Mouse (Mus musculus): Measurements from ENCODE around the gene 1110057P08Rik. TPM values are rescaled to one million over a fixed set of nuclear protein-coding genes. Genes with fewer than 3 reads are reported as not detected.
"Not testable (repeated sequence)": the region's sequence is repeated elsewhere in the genome, so short reads cannot be mapped to it uniquely, and the experiment has no call there.

1110057P08Rik gene
- not detected in 2 replicates for polyA plus RNA-seq (2012; rRNA removed)

DNA sequence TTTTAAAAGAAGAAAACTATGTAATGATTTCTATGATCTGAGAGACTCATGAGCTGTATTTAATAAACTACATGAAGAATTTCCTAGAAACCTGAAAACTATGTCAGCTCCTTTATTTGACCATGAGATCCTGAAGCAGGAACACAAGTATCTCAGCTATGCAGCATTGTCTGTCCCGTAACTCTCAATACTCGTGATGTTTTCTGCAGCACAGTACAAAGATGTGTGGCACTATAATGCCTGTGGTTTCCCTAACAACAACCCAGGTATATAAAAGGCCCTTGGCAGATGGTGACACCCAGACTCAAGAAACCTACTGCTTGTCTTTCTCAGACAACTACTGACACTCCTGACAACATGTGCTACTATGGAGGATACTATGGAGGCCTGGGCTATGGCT lies at the start of gene 1110057P08Rik:
Gene 1110057P08Rik (plus strand): TSS at position 301 of the 400 bp plus-strand sequence.
- Histone ChIP-seq H3K4me3 (replicated peaks; ENCODE audit: extremely low read depth, low read depth, low read length) (no peak within 1 kb of the TSS), H3K4me1 (ENCODE audit: control insufficient read depth, insufficient read depth, low read length) (no peaks in the 10 kb centered on the region)
- 76% methylated on average over 2 of the region's 2 CpGs for WGBS
- TF ChIP-seq POLR2A (IDR thresholded peaks at IDR 0.05; ENCODE audit: borderline replicate concordance, extremely low read depth, low read depth, low read length) (no peak), CTCF (IDR thresholded peaks at IDR 0.05; ENCODE audit: insufficient read depth, low read length) (no peak)
- DNase-seq: no peak

DNA sequence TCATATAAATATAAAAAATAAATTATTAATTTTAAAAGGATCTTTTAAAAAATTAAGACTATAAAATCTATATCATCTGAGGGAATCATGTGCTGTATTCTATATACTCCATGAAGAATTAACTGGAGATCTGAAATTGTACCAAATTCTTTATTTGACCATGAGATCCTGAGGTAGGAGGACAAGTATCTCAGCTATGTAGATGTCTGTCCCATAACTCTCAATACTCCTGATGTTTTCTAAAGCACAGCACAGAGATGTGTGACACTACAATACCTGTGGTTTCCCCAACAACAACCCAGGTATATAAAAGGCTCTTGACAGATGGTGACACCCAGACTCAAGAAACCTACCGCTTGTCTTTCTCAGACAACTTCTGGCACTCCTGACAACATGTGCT lies 34.0 kb upstream of the 1110057P08Rik start, which contains the start of gene Gm6358:
Gene Gm6358 (plus strand): TSS at position 301 of the 400 bp plus-strand sequence.
- no peak for DNase-seq
- H3K4me1 ChIP-seq (ENCODE audit: control insufficient read depth, insufficient read depth, low read length): no peaks in the 10 kb centered on the region
- TF ChIP-seq POLR2A (IDR thresholded peaks at IDR 0.05; ENCODE audit: borderline replicate concordance, extremely low read depth, low read depth, low read length) (no peak), CTCF (IDR thresholded peaks at IDR 0.05; ENCODE audit: insufficient read depth, low read length) (no peak)
- 95% methylated on average over 1 of the region's 1 CpGs for WGBS
- H3K4me3 ChIP-seq (replicated peaks; ENCODE audit: extremely low read depth, low read depth, low read length): no peak within 1 kb of the TSS

DNA sequence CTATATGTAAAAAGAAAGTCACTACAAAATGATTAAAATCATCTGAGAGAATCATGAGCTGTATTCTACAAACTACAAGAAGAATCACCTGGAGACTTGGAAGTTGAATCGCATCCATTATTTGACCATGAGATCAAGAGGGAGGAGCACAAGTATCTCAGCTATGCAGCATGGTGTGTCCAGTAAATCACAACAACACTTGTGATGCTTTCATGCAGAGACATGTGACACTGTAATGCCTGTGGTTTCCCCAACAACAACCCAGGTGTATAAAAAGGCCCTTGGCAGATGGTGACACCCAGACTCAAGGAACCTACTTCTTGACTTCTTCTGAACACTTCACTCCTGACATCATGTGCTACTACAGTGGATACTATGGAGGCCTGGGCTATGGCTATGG lies 23.7 kb upstream of the 1110057P08Rik start, which contains the start of gene Gm10061:
Gene Gm10061 (plus strand): TSS at position 301 of the 400 bp plus-strand sequence.
- DNase-seq: no peak
- TF ChIP-seq CTCF (IDR thresholded peaks at IDR 0.05; ENCODE audit: insufficient read depth, low read length) (no peak), POLR2A (IDR thresholded peaks at IDR 0.05; ENCODE audit: borderline replicate concordance, extremely low read depth, low read depth, low read length) (no peak)
- Histone ChIP-seq H3K4me1 (ENCODE audit: control insufficient read depth, insufficient read depth, low read length) (no peaks in the 10 kb centered on the region), H3K4me3 (replicated peaks; ENCODE audit: extremely low read depth, low read depth, low read length) (no peak within 1 kb of the TSS)
- 98% methylated on average over 1 of the region's 1 CpGs for WGBS

DNA sequence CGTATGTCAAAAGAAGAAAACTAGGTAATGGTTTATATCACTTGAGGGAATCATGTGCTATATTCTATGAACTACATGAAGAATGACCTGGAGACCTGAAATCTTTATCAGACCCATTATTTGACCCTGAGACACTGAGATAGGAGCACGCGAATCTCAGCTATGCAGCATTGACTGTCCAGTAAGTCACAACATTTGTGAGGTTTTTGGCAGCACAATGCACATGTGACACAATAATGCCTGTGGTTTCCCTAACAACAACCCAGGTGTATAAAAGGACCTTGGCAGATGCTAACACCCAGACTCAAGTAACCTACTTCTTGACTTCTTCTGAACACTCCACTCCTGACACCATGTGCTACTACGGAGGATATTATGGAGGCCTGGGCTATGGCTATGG lies 16.9 kb upstream of the 1110057P08Rik start, which contains the start of gene Gm9789:
Gene Gm9789 (plus strand): TSS at position 301 of the 400 bp plus-strand sequence.
- WGBS: 76% methylated on average over 4 of the region's 4 CpGs
- Histone ChIP-seq H3K4me3 (replicated peaks; ENCODE audit: extremely low read depth, low read depth, low read length) (no peak within 1 kb of the TSS), H3K4me1 (ENCODE audit: control insufficient read depth, insufficient read depth, low read length) (no peaks in the 10 kb centered on the region)
- no peak for TF ChIP-seq POLR2A (IDR thresholded peaks at IDR 0.05; ENCODE audit: borderline replicate concordance, extremely low read depth, low read depth, low read length)
- TF ChIP-seq CTCF (IDR thresholded peaks at IDR 0.05; ENCODE audit: insufficient read depth, low read length): no peak
- no peak for DNase-seq

DNA sequence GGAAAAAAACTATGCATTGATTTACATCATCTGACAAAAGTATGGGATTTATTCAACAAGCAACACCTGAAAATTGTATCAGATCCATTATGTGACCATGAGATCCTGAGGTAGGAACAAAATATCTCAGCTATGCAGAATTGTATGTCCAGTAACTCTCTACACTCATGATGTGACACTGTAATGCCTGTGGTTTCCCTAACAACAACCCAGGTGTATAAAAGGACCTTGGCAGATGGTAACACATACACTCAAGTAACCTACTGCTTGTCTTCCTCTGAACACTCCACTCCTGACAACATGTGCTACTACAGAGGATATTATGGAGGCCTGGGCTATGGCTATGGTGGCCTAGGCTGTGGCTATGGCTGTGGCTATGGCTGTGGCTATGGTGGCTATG lies 5.3 kb upstream of the 1110057P08Rik start, which contains the start of gene Gm7735:
Gene Gm7735 (plus strand): TSS at position 301 of the 400 bp plus-strand sequence.
- not testable (repeated sequence) for H3K4me1 ChIP-seq (ENCODE audit: control insufficient read depth, insufficient read depth, low read length); DNase-seq; H3K4me3 ChIP-seq (replicated peaks; ENCODE audit: extremely low read depth, low read depth, low read length)

DNA sequence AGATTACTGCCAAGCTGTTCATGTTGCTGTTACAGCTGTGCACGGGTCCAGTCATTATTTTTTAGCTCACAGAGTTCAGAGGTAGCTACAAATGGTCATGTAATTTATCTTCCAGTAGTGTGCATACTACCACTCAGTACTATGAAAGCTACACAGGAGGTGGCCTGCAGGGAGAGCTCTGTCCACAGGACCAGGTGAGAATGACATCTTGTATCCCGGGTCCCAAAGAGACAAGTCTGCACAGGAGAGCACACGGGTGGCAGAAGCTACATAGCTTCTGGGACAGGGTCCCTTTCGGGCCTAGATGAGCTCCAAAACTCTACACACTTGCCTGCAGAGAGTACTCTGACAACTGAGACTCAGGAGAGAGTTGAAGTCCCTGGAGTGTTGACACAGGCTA lies 14.1 kb downstream of the 1110057P08Rik start:
- no peak for DNase-seq
- 70% methylated on average over 4 of the region's 4 CpGs for WGBS
- Histone ChIP-seq H3K4me1 (ENCODE audit: control insufficient read depth, insufficient read depth, low read length) (no peaks in the 10 kb centered on the region), H3K4me3 (replicated peaks; ENCODE audit: extremely low read depth, low read depth, low read length) (no peak overlapping the region)
- TF ChIP-seq CTCF (IDR thresholded peaks at IDR 0.05; ENCODE audit: insufficient read depth, low read length) (no peak), POLR2A (IDR thresholded peaks at IDR 0.05; ENCODE audit: borderline replicate concordance, extremely low read depth, low read depth, low read length) (no peak)

- H3K4me1 ChIP-seq (ENCODE audit: control insufficient read depth, insufficient read depth, low read length): no peaks in the 10 kb centered on the region
- 57% methylated on average over 1 of the region's 1 CpGs for WGBS
- H3K4me3 ChIP-seq (replicated peaks; ENCODE audit: extremely low read depth, low read depth, low read length): no peak within 1 kb of the TSS
- DNase-seq: no peak
- TF ChIP-seq CTCF (IDR thresholded peaks at IDR 0.05; ENCODE audit: insufficient read depth, low read length) (no peak), POLR2A (IDR thresholded peaks at IDR 0.05; ENCODE audit: borderline replicate concordance, extremely low read depth, low read depth, low read length) (no peak)
Measured at GRCm38 (mm10) chr16:89205561-89205960, 31.0 kb downstream of the 1110057P08Rik start, which contains the start of gene Krtap20-2. TSS of gene Krtap20-2 (plus strand) at chr16:89205861.

Other genes starting within 250 kb of the 1110057P08Rik start
- gene Krtap19-9b, start 242.5 kb upstream of the 1110057P08Rik start, polyA plus RNA-seq (2012; rRNA removed): not detected in 2 replicates
- gene Krtap16-3, start 211.9 kb upstream of the 1110057P08Rik start, polyA plus RNA-seq (2012; rRNA removed): not detected in 2 replicates
- gene Krtap22-2, start 164.0 kb upstream of the 1110057P08Rik start, polyA plus RNA-seq (2012; rRNA removed): not detected in 2 replicates
- not detected in 2 replicates for gene Gm10229, start 159.5 kb upstream of the 1110057P08Rik start, polyA plus RNA-seq (2012; rRNA removed)
- not detected in 2 replicates for gene Krtap6-1, start 143.0 kb upstream of the 1110057P08Rik start, polyA plus RNA-seq (2012; rRNA removed)
- gene Gm10228, start 133.3 kb upstream of the 1110057P08Rik start, polyA plus RNA-seq (2012; rRNA removed): not detected in 2 replicates
- not detected in 2 replicates for gene Krtap6-5, start 126.9 kb upstream of the 1110057P08Rik start, polyA plus RNA-seq (2012; rRNA removed)
- not detected in 2 replicates for gene 1110025L11Rik, start 110.7 kb upstream of the 1110057P08Rik start, polyA plus RNA-seq (2012; rRNA removed)
- gene Krtap6-3, start 90.7 kb upstream of the 1110057P08Rik start, polyA plus RNA-seq (2012; rRNA removed): not detected in 2 replicates
- gene Gm6358, start 33.9 kb upstream of the 1110057P08Rik start, polyA plus RNA-seq (2012; rRNA removed): not detected in 2 replicates
- not detected in 2 replicates for gene Gm10061, start 23.6 kb upstream of the 1110057P08Rik start, polyA plus RNA-seq (2012; rRNA removed)
- gene Gm9789, start 16.8 kb upstream of the 1110057P08Rik start, polyA plus RNA-seq (2012; rRNA removed): not detected in 2 replicates
- gene Gm7735, start 5.2 kb upstream of the 1110057P08Rik start, polyA plus RNA-seq (2012; rRNA removed): not detected in 2 replicates
- not detected in 2 replicates for gene Krtap20-2, start 31.1 kb downstream of the 1110057P08Rik start, polyA plus RNA-seq (2012; rRNA removed)
- not detected in 2 replicates for gene Krtap21-1, start 229.1 kb downstream of the 1110057P08Rik start, polyA plus RNA-seq (2012; rRNA removed)
- not detected in 2 replicates for gene Krtap6-2, start 245.4 kb downstream of the 1110057P08Rik start, polyA plus RNA-seq (2012; rRNA removed)